Mouse (Mus musculus): ENCODE data around the gene Mfsd4a. TPM values are rescaled to one million over a fixed set of nuclear protein-coding genes. Genes with fewer than 3 reads are reported as not detected.

Gene Mfsd4a
- polyA plus RNA-seq, 1 experiment from 2014 or later: 8.5 TPM

DNA sequence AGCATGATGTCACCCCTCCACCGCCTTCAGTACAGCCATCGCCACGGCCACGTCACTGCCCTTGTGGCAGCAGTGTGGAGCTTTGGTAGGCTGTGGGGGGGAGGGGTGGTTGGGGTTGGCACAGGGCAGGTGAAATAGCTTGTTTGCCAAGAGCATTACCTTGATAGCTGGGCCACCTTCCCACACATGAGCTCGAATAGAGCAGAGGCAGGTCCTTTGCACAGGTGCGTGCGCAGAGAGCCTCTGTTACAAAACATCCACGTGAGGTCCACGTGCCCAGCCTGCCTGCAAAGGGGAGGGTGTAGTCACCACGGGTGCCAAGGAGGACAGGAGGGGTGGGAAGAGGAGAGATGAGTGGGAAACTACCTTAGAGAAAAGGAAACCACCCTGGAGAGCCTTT lies 7.7 kb upstream of the Mfsd4a start:
- Histone ChIP-seq H3K4me1 (ENCODE audit: control insufficient read depth, insufficient read depth, low read length) (no peaks in the 10 kb centered on the region), H3K36me3 (ENCODE audit: control insufficient read depth, insufficient read depth, low read length) (no peaks in the 10 kb centered on the region), H3K9me3 (ENCODE audit: control insufficient read depth, low read length) (no peaks in the 10 kb centered on the region), H3K27me3 (ENCODE audit: control insufficient read depth, insufficient read depth, low read length) (no peaks in the 10 kb centered on the region), H3K27ac (ENCODE audit: low read depth, low read length) (no peak overlapping the region), H3K4me2 (ENCODE audit: low read depth, low read length) (no peak overlapping the region), H3K9ac (replicated peaks; ENCODE audit: low read depth, low read length) (no peak overlapping the region), H3K4me3 (ENCODE audit: low read depth, low read length) (no peak overlapping the region)
- ATAC-seq (ENCODE audit: low read depth): no peak
- WGBS: 92% methylated on average over 10 of the region's 10 CpGs

DNA sequence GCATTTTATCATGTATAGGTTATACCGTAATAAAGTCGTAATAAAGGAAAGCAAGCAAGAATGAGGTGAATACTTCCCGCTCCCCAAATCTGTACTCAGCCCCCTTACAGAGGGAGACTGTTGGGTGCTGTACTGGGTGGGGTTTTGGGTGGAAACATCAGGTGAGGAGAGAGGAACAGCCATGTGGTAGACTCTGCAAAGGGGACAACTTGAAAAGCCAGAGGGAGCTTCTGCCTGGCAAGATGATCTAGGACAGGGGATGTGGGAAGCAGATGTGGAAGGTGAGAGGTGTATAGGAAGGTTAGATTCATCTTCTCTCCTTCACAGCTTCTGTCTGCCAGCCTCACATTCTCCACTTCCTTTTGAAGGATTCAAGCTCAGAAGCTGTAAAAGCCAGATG lies 2.8 kb upstream of the Mfsd4a start:
- Histone ChIP-seq H3K4me3 (ENCODE audit: low read depth, low read length) (no peak overlapping the region), H3K9ac (replicated peaks; ENCODE audit: low read depth, low read length) (no peak overlapping the region), H3K9me3 (ENCODE audit: control insufficient read depth, low read length) (no peaks in the 10 kb centered on the region), H3K4me1 (ENCODE audit: control insufficient read depth, insufficient read depth, low read length) (peaks cover 2% of the 10 kb centered on the region; the same call in 1 of the 2 replicates), H3K27me3 (ENCODE audit: control insufficient read depth, insufficient read depth, low read length) (0 out of 2 replicates have a peak, but pooled peaks cover 6% of the 10 kb centered on the region), H3K4me2 (ENCODE audit: low read depth, low read length) (no peak overlapping the region), H3K27ac (ENCODE audit: low read depth, low read length) (no peak overlapping the region), H3K36me3 (ENCODE audit: control insufficient read depth, insufficient read depth, low read length) (no peaks in the 10 kb centered on the region)
- WGBS: 89% methylated on average over 3 of the region's 3 CpGs
- no peak for ATAC-seq (ENCODE audit: low read depth)

DNA sequence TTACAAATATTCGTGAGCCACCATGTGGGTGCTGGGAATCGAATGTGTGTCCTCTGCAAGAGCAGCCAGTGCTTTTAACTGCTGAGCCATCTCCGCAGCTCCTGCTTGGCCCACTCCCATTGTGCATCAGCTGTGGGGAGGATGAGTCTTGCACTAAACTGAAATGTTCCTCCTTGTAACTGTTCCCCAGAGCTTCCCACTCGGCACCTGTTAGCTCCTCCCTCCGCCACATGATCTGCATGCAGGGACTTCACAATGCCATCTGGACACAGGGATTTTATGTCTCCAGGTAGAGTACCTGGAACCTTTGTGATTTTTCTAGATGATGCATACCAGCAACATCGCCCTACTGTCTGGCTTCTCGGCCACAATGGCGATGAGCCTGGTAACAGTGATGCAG lies 1.6 kb upstream of the Mfsd4a start:
- 81% methylated on average over 8 of the region's 8 CpGs for WGBS
- Histone ChIP-seq H3K27me3 (ENCODE audit: control insufficient read depth, insufficient read depth, low read length) (0 out of 2 replicates have a peak, but pooled peaks cover 6% of the 10 kb centered on the region), H3K4me3 (ENCODE audit: low read depth, low read length) (no peak overlapping the region), H3K27ac (ENCODE audit: low read depth, low read length) (no peak overlapping the region), H3K4me1 (ENCODE audit: control insufficient read depth, insufficient read depth, low read length) (peaks cover 2% of the 10 kb centered on the region; the same call in 1 of the 2 replicates), H3K4me2 (ENCODE audit: low read depth, low read length) (no peak overlapping the region), H3K9ac (replicated peaks; ENCODE audit: low read depth, low read length) (no peak overlapping the region), H3K36me3 (ENCODE audit: control insufficient read depth, insufficient read depth, low read length) (no peaks in the 10 kb centered on the region), H3K9me3 (ENCODE audit: control insufficient read depth, low read length) (no peaks in the 10 kb centered on the region)
- no peak for ATAC-seq (ENCODE audit: low read depth)

- H3K27ac ChIP-seq (ENCODE audit: low read depth, low read length): no peak overlapping the region
- H3K36me3 ChIP-seq (ENCODE audit: control insufficient read depth, insufficient read depth, low read length): no peaks in the 10 kb centered on the region
- no peak for ATAC-seq (ENCODE audit: low read depth)
- no peak overlapping the region for H3K4me2 ChIP-seq (ENCODE audit: low read depth, low read length)
- H3K27me3 ChIP-seq (ENCODE audit: control insufficient read depth, insufficient read depth, low read length): 0 out of 2 replicates have a peak, but pooled peaks cover 6% of the 10 kb centered on the region
- 78% methylated on average over 8 of the region's 8 CpGs for WGBS
- no peak overlapping the region for H3K9ac ChIP-seq (replicated peaks; ENCODE audit: low read depth, low read length)
- H3K9me3 ChIP-seq (ENCODE audit: control insufficient read depth, low read length): no peaks in the 10 kb centered on the region
- no peak overlapping the region for H3K4me3 ChIP-seq (ENCODE audit: low read depth, low read length)
- H3K4me1 ChIP-seq (ENCODE audit: control insufficient read depth, insufficient read depth, low read length): peaks cover 2% of the 10 kb centered on the region; the same call in 1 of the 2 replicates
Measured at GRCm38 (mm10) chr1:132065475-132066172, 2.2 kb downstream of the Mfsd4a start.

GRCm38 (mm10) chr1:132065001-132065400 lies 2.9 kb downstream of the Mfsd4a start:
- Histone ChIP-seq H3K27ac (ENCODE audit: low read depth, low read length) (no peak overlapping the region), H3K4me3 (ENCODE audit: low read depth, low read length) (no peak overlapping the region), H3K4me2 (ENCODE audit: low read depth, low read length) (no peak overlapping the region), H3K36me3 (ENCODE audit: control insufficient read depth, insufficient read depth, low read length) (no peaks in the 10 kb centered on the region), H3K9me3 (ENCODE audit: control insufficient read depth, low read length) (no peaks in the 10 kb centered on the region), H3K27me3 (ENCODE audit: control insufficient read depth, insufficient read depth, low read length) (0 out of 2 replicates have a peak, but pooled peaks cover 6% of the 10 kb centered on the region), H3K9ac (replicated peaks; ENCODE audit: low read depth, low read length) (no peak overlapping the region), H3K4me1 (ENCODE audit: control insufficient read depth, insufficient read depth, low read length) (peaks cover 2% of the 10 kb centered on the region; the same call in 1 of the 2 replicates)
- ATAC-seq (ENCODE audit: low read depth): no peak
- WGBS: 55% methylated on average over 1 of the region's 1 CpGs

DNA sequence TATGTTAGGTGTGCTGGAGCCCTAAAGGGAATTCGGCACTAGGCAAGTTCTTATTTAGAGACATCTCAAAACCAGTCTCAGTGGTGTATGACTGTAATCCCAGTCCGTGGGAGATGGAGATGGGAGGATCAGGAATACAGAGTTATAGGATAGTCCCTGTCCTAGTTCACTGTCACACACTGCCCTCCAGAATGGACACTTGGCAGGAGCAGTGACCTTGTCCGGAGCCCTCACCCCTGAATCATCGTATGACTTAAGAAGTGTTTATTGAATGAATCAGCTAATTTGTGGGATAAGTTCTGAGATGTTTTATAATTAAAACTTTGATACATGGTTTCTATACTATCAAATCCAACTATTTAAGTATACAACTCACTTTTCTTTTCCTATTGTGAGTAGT lies 4.8 kb downstream of the Mfsd4a start:
- H3K27ac ChIP-seq (ENCODE audit: low read depth, low read length): no peak overlapping the region
- 84% methylated on average over 4 of the region's 4 CpGs for WGBS
- H3K4me3 ChIP-seq (ENCODE audit: low read depth, low read length): no peak overlapping the region
- no peaks in the 10 kb centered on the region for H3K36me3 ChIP-seq (ENCODE audit: control insufficient read depth, insufficient read depth, low read length)
- no peak overlapping the region for H3K4me2 ChIP-seq (ENCODE audit: low read depth, low read length)
- peaks cover 2% of the 10 kb centered on the region; the same call in 1 of the 2 replicates for H3K4me1 ChIP-seq (ENCODE audit: control insufficient read depth, insufficient read depth, low read length)
- 0 out of 2 replicates have a peak, but pooled peaks cover 3% of the 10 kb centered on the region for H3K27me3 ChIP-seq (ENCODE audit: control insufficient read depth, insufficient read depth, low read length)
- ATAC-seq (ENCODE audit: low read depth): no peak
- H3K9me3 ChIP-seq (ENCODE audit: control insufficient read depth, low read length): no peaks in the 10 kb centered on the region
- no peak overlapping the region for H3K9ac ChIP-seq (replicated peaks; ENCODE audit: low read depth, low read length)

DNA sequence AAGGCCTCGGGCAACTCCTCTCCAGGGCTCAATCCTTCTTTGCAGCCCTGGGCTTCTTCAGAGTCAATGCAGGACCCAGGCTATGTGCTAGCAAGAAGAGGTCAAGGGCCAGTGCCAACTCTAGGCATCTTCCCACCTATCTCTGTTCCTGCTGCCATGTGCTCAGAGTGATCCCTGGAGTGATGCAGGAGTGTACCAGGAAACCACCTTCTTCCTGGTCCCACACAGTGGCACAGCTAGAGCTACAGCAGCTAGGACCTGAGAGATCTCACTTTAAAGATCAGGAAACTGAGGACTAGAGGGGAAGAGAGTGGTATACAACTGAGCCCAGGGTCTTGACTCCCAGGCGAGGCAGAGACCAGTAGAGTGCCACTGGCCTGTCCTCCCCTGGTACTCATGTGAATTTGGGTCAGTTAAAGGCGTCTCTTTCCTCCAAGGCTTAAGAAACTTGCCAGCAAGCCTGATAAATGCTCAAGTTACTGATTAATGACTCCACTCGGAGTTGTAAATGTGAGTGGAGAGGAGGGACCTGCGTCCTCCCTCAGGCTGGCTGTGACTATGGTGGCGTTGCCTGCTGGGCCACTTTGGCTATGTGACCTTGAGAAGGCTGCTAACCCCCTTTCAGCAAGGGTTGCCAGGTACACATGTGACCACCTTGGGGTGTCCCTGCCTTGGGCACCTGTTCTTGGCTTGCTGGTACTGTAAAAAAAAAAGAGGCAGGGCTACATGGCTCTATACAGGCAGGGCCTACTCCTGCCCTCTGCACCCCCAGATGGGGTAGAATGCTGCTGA lies 5.9 kb downstream of the Mfsd4a start:
- no peaks in the 10 kb centered on the region for H3K4me1 ChIP-seq (ENCODE audit: control insufficient read depth, insufficient read depth, low read length)
- H3K27me3 ChIP-seq (ENCODE audit: control insufficient read depth, insufficient read depth, low read length): no peaks in the 10 kb centered on the region
- no peaks in the 10 kb centered on the region for H3K36me3 ChIP-seq (ENCODE audit: control insufficient read depth, insufficient read depth, low read length)
- 48% methylated on average over 6 of the region's 6 CpGs for WGBS
- no peak overlapping the region for H3K4me2 ChIP-seq (ENCODE audit: low read depth, low read length)
- no peak overlapping the region for H3K4me3 ChIP-seq (ENCODE audit: low read depth, low read length)
- H3K9ac ChIP-seq (replicated peaks; ENCODE audit: low read depth, low read length): no peak overlapping the region
- ATAC-seq (ENCODE audit: low read depth): no peak
- H3K27ac ChIP-seq (ENCODE audit: low read depth, low read length): no peak overlapping the region
- H3K9me3 ChIP-seq (ENCODE audit: control insufficient read depth, low read length): no peaks in the 10 kb centered on the region

DNA sequence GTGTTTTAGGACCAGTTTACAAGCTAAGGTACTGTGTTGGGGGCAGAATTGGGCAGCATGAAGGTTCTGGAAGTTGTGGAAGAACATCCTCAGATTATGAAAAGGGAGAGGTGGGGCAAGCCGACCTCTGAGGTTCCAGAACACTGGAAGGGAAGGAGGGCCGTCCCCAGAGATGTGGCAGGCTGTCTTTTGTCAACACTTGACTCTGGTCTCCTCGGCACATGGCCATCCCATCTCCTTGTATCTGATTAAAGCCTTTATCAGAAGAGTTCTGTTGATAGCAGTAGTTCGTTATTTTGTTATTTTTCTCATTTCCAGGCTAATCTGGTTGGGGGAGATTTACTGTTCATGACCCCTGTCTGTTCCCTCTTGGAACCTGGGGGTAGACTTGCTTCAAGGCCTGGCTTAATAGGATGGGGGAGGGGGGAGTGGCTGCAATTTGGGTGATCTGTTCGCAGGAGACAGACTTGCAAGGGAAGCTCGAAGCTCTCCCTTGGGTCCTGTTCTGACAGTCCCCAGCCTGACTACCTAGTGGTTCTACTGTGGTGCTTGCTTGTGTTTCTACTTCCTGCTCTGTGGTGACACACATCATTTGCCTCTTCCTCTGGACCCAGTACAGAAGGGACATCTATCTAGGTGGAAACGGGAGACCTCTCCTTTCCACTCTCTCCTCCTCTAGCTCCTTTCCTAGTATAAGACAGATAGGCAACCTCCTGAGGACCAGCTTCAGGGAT lies 7.7 kb downstream of the Mfsd4a start:
- WGBS: 71% methylated on average over 7 of the region's 7 CpGs
- no peaks in the 10 kb centered on the region for H3K36me3 ChIP-seq (ENCODE audit: control insufficient read depth, insufficient read depth, low read length)

More for the DNA sequence above, 7.7 kb downstream of the Mfsd4a start:
- H3K4me2 ChIP-seq (ENCODE audit: low read depth, low read length): no peak overlapping the region
- no peak overlapping the region for H3K9ac ChIP-seq (replicated peaks; ENCODE audit: low read depth, low read length)
- no peak overlapping the region for H3K4me3 ChIP-seq (ENCODE audit: low read depth, low read length)
- H3K27me3 ChIP-seq (ENCODE audit: control insufficient read depth, insufficient read depth, low read length): no peaks in the 10 kb centered on the region
- no peaks in the 10 kb centered on the region for H3K4me1 ChIP-seq (ENCODE audit: control insufficient read depth, insufficient read depth, low read length)
- no peak overlapping the region for H3K27ac ChIP-seq (ENCODE audit: low read depth, low read length)
- ATAC-seq (ENCODE audit: low read depth): no peak
- no peaks in the 10 kb centered on the region for H3K9me3 ChIP-seq (ENCODE audit: control insufficient read depth, low read length)

Measured in neural tube, embryonic 14.5 days (tissue).